Mouse (Mus musculus) embryonic stem cell, embryonic (primary cell): ENCODE data around the gene Hoxa9.

Experiments
- CTCF ChIA-PET, 4 experiments: fragments of 300-600 bp in 2 of 4; fragments of 350-600 bp in 2 of 4; sonication (Branson Sonifier 250); formaldehyde crosslinking; loops; one replicate each; lab custom pipeline; 2022; ENCODE audit warnings: inconsistent platforms in 2 of 4; lab: Charles Lee
- POLR2A ChIA-PET, 4 experiments: fragments of 300-600 bp in 2 of 4; fragments of 350-600 bp in 2 of 4; sonication (Branson Sonifier 250); formaldehyde crosslinking; loops; one replicate each; lab custom pipeline; 2022; ENCODE audit warnings: antibody characterized with exemption in 4 of 4, inconsistent platforms in 1 of 4; lab: Charles Lee

Gene Hoxa9

GRCm38 (mm10) chr6:52239625-52240388 lies 8.9 kb upstream of the Hoxa9 start:
- POLR2A ChIA-PET = interaction anchor here in 3 of 4 experiments (0.5 to 1.8 kb wide), 10 partner anchors 9 to 1443 kb away, joined by 3 to 6 read pairs (median 3); partner anchors contain the start of genes Hoxa1 (in 1 of the 3) and Hoxa7 (in 1 of the 3)
- CTCF ChIA-PET = interaction anchor here (0.6 to 1.8 kb wide), 29 partner anchors 11 to 1555 kb away, joined by 3 to 14 read pairs (median 4); partner anchors contain the start of genes Hoxa13 (in 2 of the 4), Gm28308 (in 1 of the 4), Hoxa3 (in 1 of the 4) and Hoxa7 (in 1 of the 4)

GRCm38 (mm10) chr6:52238976-52239375 lies 8.1 kb upstream of the Hoxa9 start:
- CTCF ChIA-PET = no interaction called here
- POLR2A ChIA-PET = interaction anchor here in 1 of 4 experiments (0.5 kb wide), 1 partner anchor 1442 kb away, joined by 3 read pairs; no protein-coding TSS in a partner anchor

GRCm38 (mm10) chr6:52238155-52238545 lies 7.3 kb upstream of the Hoxa9 start:
- CTCF ChIA-PET = no interaction called here

GRCm38 (mm10) chr6:52237346-52238154 lies 6.7 kb upstream of the Hoxa9 start:
- POLR2A ChIA-PET = interaction anchor here in 1 of 4 experiments (1.0 to 1.4 kb wide), 2 partner anchors 16 to 19 kb away, joined by 3 read pairs; partner anchors contain the start of gene Hoxa7
- CTCF ChIA-PET = no interaction called here

More at GRCm38 (mm10) chr6:52238155-52238545, 7.3 kb upstream of the Hoxa9 start:
- POLR2A ChIA-PET = no interaction called here

- ChIA-PET POLR2A (interaction anchor here in 1 of 4 experiments (1.0 to 1.4 kb wide), 3 partner anchors 10 to 18 kb away, joined by 3 to 4 read pairs (median 3); partner anchors contain the start of gene Hoxa7), CTCF (no interaction called here)
Measured at GRCm38 (mm10) chr6:52236806-52237205, 5.9 kb upstream of the Hoxa9 start.

GRCm38 (mm10) chr6:52235866-52236265 lies 5.0 kb upstream of the Hoxa9 start:
- POLR2A ChIA-PET = interaction anchor here in 1 of 4 experiments (0.8 kb wide), 1 partner anchor 14 kb away, joined by 3 read pairs; the partner anchor contains the start of gene Hoxa7

GRCm38 (mm10) chr6:52235267-52235666 lies 4.4 kb upstream of the Hoxa9 start:
- ChIA-PET CTCF (no interaction called here), POLR2A (interaction anchor here in 1 of 4 experiments (0.8 to 2.6 kb wide), 2 partner anchors 13 to 18 kb away, joined by 3 to 8 read pairs; partner anchors contain the start of gene Hoxa7)

More at GRCm38 (mm10) chr6:52235866-52236265, 5.0 kb upstream of the Hoxa9 start:
- CTCF ChIA-PET = no interaction called here

GRCm38 (mm10) chr6:52234428-52235140 lies 3.7 kb upstream of the Hoxa9 start:
- ChIA-PET POLR2A (interaction anchor here in 3 of 4 experiments (0.6 to 2.6 kb wide), 7 partner anchors 8 to 84 kb away, joined by 3 to 11 read pairs (median 4); no protein-coding TSS in a partner anchor), CTCF (interaction anchor here in 1 of 4 experiments (0.7 to 1.8 kb wide), 2 partner anchors 9 to 22 kb away, joined by 3 to 4 read pairs; no protein-coding TSS in a partner anchor)

- CTCF ChIA-PET = interaction anchor here in 1 of 4 experiments (0.7 to 1.8 kb wide), 3 partner anchors 9 to 23 kb away, joined by 3 to 4 read pairs (median 4); partner anchors contain the start of gene Hoxa7
- POLR2A ChIA-PET = interaction anchor here in 3 of 4 experiments (0.5 to 2.6 kb wide), 10 partner anchors 9 to 1497 kb away, joined by 3 to 11 read pairs (median 4); partner anchors contain the start of gene Hoxa11 (in 1 of the 3)
Measured at GRCm38 (mm10) chr6:52233546-52234427, 2.9 kb upstream of the Hoxa9 start.

- ChIA-PET POLR2A (interaction anchor here in 3 of 4 experiments (0.5 to 2.6 kb wide), 8 partner anchors 10 to 1497 kb away, joined by 3 to 11 read pairs (median 4); partner anchors contain the start of gene Hoxa11 (in 1 of the 3)), CTCF (interaction anchor here in 1 of 4 experiments (0.9 to 1.8 kb wide), 2 partner anchors 10 to 12 kb away, joined by 4 read pairs; partner anchors contain the start of gene Hoxa7)
Measured at GRCm38 (mm10) chr6:52232984-52233545, 2.2 kb upstream of the Hoxa9 start.

GRCm38 (mm10) chr6:52232568-52232965 lies 1.7 kb upstream of the Hoxa9 start:
- ChIA-PET CTCF (interaction anchor here in 1 of 4 experiments (0.7 kb wide), 1 partner anchor 1025 kb away, joined by 3 read pairs; no protein-coding TSS in a partner anchor), POLR2A (interaction anchor here in 2 of 4 experiments (0.7 to 2.6 kb wide), 3 partner anchors 10 to 1496 kb away, joined by 3 to 11 read pairs (median 8); no protein-coding TSS in a partner anchor)

- ChIA-PET POLR2A (interaction anchor here in 1 of 4 experiments (0.6 kb wide), 1 partner anchor 28 kb away, joined by 3 read pairs; no protein-coding TSS in a partner anchor), CTCF (interaction anchor here in 1 of 4 experiments (0.7 kb wide), 1 partner anchor 1025 kb away, joined by 3 read pairs; no protein-coding TSS in a partner anchor)
Measured at GRCm38 (mm10) chr6:52231885-52232567, 1.1 kb upstream of the Hoxa9 start.

- CTCF ChIA-PET = interaction anchor here in 3 of 4 experiments (0.6 to 1.9 kb wide), 7 partner anchors 10 to 965 kb away, joined by 3 to 6 read pairs (median 5); partner anchors contain the start of gene Hoxa10 (in 1 of the 3)
- POLR2A ChIA-PET = interaction anchor here in 2 of 4 experiments (1.1 to 1.6 kb wide), 3 partner anchors 9 to 720 kb away, joined by 3 to 6 read pairs (median 4); no protein-coding TSS in a partner anchor
Measured at GRCm38 (mm10) chr6:52229558-52230416, 1.1 kb downstream of the Hoxa9 start.
